Mouse (Mus musculus) hindbrain, embryonic 10.5 days (tissue): Measurements from ENCODE around the gene Il31ra. TPM values are rescaled to one million over a fixed set of nuclear protein-coding genes. Genes with fewer than 3 reads are reported as not detected.
A peak's percentile ranks its signal among the peaks of the same experiment; 100 is the strongest.

Experiments used
- DNase-seq: peaks from one replicate; pipeline ENCODE4 v3.0.0-alpha.2; 2017; ENCODE audit warnings: low spot score
- H3K27ac ChIP-seq: fragments of 300-500 bp; sonication (generic); 2 replicates; pipeline ENCODE4 v1.5.1; 2016; ENCODE audit warnings: mild to moderate bottlenecking, moderate library complexity
- H3K27me3 ChIP-seq: fragments of 300-500 bp; sonication (generic); 2 replicates; pipeline ENCODE4 v1.6.1; 2016; ENCODE audit warnings: mild to moderate bottlenecking; ENCODE audit not compliant: poor library complexity, insufficient read depth, severe bottlenecking
- H3K36me3 ChIP-seq: fragments of 300-500 bp; sonication (generic); 2 replicates; pipeline ENCODE4 v1.6.1; 2016; ENCODE audit warnings: mild to moderate bottlenecking, moderate library complexity
- H3K4me1 ChIP-seq: fragments of 300-500 bp; sonication (generic); replicated peaks from 2 replicates; pipeline ENCODE4 v1.6.1; 2016; ENCODE audit warnings: mild to moderate bottlenecking
- H3K4me3 ChIP-seq: fragments of 300-500 bp; sonication (generic); 2 replicates; pipeline ENCODE4 v1.5.1; 2016; ENCODE audit warnings: mild to moderate bottlenecking, moderate library complexity
- H3K9me3 ChIP-seq: fragments of 300-500 bp; sonication (generic); 2 replicates; pipeline ENCODE4 v1.6.1; 2016; ENCODE audit warnings: mild to moderate bottlenecking, moderate library complexity
- whole genome bisulfite sequencing: fragments of 180-500 bp; shearing (Covaris S2); methylation state at CpG from one replicate; pipeline ENCODE4 v1.1.7; 2016; 5-methylcytosine and 5-hydroxymethylcytosine counted together
- polyA plus RNA-seq: library from polyadenylated mRNA; unstranded; fragments of >200 nt; fragmentation: Nextera tagmentation; extraction: Ambion mirVana; gene quantifications from 2 replicates; pipeline ENCODE4 v1.2.1, GENCODE M21; 2016

Il31ra gene
- polyA plus RNA-seq, 1 experiment from 2014 or later: not detected

DNA sequence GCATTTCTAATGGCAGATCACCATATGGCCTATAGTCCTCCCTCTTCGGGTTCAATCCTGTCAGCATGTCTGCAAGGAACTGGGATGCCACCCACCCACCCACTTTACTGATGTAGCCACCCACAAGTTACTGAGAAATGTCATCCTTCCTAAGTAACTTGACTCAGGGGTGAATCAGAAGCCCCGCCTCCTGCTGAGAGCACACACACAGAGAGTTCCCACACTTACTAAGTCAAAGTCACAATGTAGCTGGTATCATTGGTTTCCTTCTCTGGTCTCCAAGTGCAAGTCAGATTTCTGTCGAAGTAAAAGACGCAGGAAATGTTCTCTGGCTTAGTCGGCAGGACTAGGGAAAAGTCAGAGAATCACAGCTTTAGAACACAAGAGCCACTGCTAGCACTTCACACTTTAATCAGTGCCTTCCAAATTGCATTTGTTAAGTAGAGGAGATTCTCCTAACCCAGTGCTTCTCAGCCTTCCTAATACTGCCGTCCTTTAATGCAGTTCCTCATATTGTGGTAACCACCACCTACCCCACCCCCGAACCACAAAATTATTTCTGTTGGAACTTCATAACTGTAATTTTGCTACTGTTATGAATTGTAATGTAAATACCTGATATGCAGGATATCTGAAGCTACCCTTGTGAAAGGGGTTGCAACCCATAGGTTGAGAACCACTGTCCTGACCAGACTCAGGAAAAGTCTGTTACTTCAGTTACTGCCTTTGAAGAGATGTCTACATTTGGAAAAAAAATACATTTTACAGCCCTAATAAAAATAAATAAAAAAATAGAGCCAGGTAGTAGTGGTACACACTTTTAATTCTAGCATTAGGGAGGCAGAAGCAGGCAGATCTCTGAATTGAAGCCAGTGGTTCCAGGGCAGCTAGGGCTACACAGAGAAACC lies 42.3 kb downstream of the Il31ra start:
- WGBS: 90% methylated on average over 7 of the region's 7 CpGs

DNA sequence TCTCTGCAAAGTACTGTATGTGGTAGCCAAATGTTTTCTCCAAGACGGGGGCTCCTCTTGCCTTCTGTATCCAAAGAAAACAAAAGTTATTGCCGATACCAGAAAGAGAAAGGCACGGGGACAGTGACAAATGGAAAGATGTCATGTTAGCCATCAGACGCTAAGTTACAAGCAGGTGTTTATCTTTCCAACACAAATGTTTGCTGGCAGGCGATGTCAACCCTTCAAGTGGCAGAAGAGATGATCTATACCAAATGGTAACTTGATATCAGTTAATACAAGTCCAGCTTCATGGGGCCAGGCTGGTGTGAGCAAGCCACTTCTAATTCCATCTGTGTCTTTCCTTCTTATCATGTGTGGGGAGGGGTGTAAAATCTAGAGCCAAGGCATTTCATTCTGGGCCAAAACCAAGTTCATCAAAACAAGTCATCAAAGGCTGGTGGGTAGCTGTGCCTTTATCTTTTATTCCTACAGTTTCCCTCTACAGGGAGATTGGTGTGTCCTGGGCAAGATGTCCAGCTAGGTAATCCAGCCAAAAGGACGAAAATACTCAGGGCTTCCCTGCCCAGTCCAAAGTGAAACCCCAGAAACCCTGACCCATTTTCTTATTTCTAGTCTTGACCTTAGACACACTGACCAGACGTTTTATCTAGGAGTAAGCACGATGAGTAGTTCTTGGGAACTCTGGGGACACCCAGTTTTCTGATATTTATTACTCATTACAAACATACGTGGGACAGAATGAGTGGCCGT lies 52.8 kb downstream of the Il31ra start:
- 81% methylated on average over 10 of the region's 10 CpGs for WGBS
- Histone ChIP-seq H3K36me3 (no peaks in the 10 kb centered on the region), H3K27me3 (no peaks in the 10 kb centered on the region), H3K4me3 (no peak overlapping the region), H3K9me3 (no peaks in the 10 kb centered on the region), H3K27ac (no peak overlapping the region), H3K4me1 (peaks cover 5% of the 10 kb centered on the region; the same call in 1 of the 2 replicates)
- DNase-seq: no peak

More for the DNA sequence above, 42.3 kb downstream of the Il31ra start:
- Histone ChIP-seq H3K27ac (no peak overlapping the region), H3K4me3 (no peak overlapping the region), H3K4me1 (no peaks in the 10 kb centered on the region), H3K36me3 (no peaks in the 10 kb centered on the region), H3K27me3 (no peaks in the 10 kb centered on the region), H3K9me3 (no peaks in the 10 kb centered on the region)
- DNase-seq: no peak

DNA sequence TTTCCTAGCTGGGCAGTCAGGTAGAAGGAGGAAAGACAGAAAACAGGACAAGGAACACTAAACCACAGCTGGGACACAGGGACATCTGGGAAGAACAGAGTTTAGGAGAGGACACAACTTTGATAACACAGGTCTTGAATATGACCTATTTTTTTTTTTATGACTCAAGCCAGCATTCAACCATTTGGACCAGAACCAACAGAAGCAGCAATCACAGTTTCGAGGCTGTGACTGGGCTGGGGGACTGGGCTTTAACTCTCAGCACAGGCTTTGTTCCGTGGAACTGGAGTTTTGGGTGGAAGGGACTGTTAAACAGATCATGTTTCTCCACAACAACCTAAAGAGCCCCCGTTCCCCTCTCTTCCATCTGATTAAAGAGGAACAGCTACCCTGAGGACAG lies 53.5 kb downstream of the Il31ra start:
- Histone ChIP-seq H3K9me3 (no peaks in the 10 kb centered on the region), H3K4me1 (peaks cover 5% of the 10 kb centered on the region; the same call in 1 of the 2 replicates), H3K36me3 (no peaks in the 10 kb centered on the region), H3K27me3 (no peaks in the 10 kb centered on the region), H3K27ac (no peak overlapping the region), H3K4me3 (no peak overlapping the region)
- no peak for DNase-seq
- 67% methylated on average over 3 of the region's 3 CpGs for WGBS

DNA sequence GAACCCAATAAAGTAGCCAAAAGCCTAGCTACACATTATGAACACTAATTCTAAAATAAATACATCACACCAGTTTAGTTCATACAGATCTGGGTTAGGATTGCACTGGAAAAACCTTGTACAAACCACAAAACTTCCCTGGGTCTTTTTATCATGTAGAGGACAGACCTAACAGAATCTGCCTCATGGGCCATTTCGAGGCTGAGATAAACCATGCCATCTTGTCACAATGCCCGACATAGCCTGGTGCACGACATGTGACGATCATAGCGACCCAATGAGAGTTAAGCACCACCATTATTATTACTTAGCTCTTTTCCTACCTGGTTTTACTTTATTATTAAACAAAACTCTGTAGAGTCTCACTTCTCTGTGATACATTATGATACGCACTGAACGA lies 57.1 kb downstream of the Il31ra start:
- Histone ChIP-seq H3K9me3 (no peaks in the 10 kb centered on the region), H3K36me3 (no peaks in the 10 kb centered on the region), H3K27ac (no peak overlapping the region), H3K4me3 (no peak overlapping the region), H3K27me3 (no peaks in the 10 kb centered on the region), H3K4me1 (peaks cover 5% of the 10 kb centered on the region; the same call in 1 of the 2 replicates)
- DNase-seq: no peak
- WGBS: 94% methylated on average over 7 of the region's 7 CpGs

DNA sequence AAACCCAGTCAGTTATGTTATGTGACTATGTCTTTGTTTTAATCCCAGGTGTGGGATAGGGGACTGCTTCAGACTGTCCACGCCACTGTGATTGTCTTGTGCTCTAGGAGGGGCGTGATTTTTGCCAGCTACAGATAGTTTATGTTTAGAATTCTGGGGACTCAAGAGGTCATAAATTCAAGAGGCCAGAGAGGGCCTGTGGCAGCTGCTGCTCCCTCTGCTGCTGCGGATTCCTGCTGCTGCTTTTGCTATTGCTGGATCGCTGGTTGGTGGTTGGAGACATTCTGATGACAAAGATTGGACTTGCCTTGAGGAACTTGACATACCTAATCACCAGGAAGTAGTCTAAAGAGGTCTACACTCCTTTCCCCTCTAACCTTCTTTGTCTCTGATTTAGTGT lies 57.5 kb downstream of the Il31ra start:
- Histone ChIP-seq H3K27ac (no peak overlapping the region), H3K9me3 (no peaks in the 10 kb centered on the region), H3K4me1 (peaks cover 5% of the 10 kb centered on the region; the same call in 1 of the 2 replicates), H3K27me3 (no peaks in the 10 kb centered on the region), H3K4me3 (no peak overlapping the region), H3K36me3 (no peaks in the 10 kb centered on the region)
- no peak for DNase-seq
- WGBS: 84% methylated on average over 4 of the region's 4 CpGs

DNA sequence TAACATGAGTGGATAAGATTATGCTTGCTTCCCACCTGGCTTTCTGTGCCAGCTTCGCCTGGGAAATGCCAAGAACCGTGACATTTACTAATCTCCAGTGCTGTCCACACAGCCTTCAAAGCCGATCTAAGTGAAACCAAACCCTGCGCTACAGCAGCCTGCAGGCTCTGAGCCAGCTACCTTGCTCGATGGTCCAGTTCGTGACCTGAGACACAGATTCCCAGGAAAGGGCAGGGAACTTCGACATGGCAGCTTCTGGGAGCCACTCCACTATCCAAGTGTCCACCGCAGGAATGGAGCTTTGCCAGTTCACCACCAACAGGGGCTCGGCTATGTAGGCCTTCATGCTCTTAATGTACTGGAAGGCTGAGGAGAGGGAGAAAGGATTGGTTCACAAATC lies 60.6 kb downstream of the Il31ra start:
- H3K4me3 ChIP-seq: no peak overlapping the region
- H3K9me3 ChIP-seq: no peaks in the 10 kb centered on the region
- no peaks in the 10 kb centered on the region for H3K27me3 ChIP-seq
- no peak overlapping the region for H3K27ac ChIP-seq
- 84% methylated on average over 9 of the region's 9 CpGs for WGBS
- DNase-seq: no peak
- H3K36me3 ChIP-seq: no peaks in the 10 kb centered on the region
- no peaks in the 10 kb centered on the region; the same call in 1 of the 2 replicates for H3K4me1 ChIP-seq

DNA sequence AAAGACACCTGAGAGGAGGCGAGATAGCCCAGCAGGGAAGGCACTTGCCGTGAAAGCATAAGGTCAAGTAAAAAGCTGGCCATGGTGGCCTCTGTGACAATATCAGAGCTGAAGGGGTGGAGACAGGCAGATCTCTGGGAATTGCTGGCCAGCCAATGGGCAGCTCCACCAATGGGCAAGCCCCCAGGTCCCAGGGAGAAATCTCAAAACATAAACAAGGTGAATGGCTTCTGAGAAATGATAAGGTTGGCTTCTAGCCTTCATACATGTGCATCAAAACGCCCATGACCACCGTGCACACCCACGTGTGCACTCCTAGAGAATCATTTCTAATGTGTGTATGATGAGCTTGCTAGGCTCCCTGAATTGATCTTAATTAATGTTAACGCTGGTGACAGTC lies 61.9 kb downstream of the Il31ra start:
- H3K27me3 ChIP-seq: no peaks in the 10 kb centered on the region
- no peak for DNase-seq

DNA sequence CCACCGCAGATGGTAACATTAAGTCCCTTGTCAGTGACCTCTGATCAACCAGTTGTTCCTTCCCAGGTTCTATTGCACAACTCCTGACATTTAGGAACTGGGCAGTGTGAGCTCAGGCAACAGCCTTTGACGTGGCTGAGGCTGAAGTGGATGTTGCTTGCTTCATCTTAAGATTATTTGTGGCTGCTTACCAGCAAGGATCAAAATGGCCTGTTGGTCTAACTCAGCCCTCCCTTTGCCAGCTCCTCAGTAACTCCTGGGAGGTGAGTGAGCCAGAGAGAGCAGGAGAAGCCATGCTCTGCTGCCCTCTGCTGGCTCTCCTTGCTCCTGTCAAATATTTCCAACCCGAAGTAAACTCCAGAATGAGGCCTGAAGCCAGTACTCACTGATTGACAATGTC lies 64.3 kb downstream of the Il31ra start:
- Histone ChIP-seq H3K27me3 (no peaks in the 10 kb centered on the region), H3K27ac (no peak overlapping the region), H3K4me1 (no peaks in the 10 kb centered on the region), H3K9me3 (no peaks in the 10 kb centered on the region), H3K36me3 (no peaks in the 10 kb centered on the region), H3K4me3 (no peak overlapping the region)
- 40% methylated on average over 3 of the region's 3 CpGs for WGBS
- peak; percentile 74 for DNase-seq

More for the DNA sequence above, 61.9 kb downstream of the Il31ra start:
- no peaks in the 10 kb centered on the region for H3K36me3 ChIP-seq
- H3K4me1 ChIP-seq: no peaks in the 10 kb centered on the region
- no peak overlapping the region for H3K4me3 ChIP-seq
- no peak overlapping the region for H3K27ac ChIP-seq
- WGBS: 87% methylated on average over 6 of the region's 6 CpGs
- H3K9me3 ChIP-seq: no peaks in the 10 kb centered on the region

DNA sequence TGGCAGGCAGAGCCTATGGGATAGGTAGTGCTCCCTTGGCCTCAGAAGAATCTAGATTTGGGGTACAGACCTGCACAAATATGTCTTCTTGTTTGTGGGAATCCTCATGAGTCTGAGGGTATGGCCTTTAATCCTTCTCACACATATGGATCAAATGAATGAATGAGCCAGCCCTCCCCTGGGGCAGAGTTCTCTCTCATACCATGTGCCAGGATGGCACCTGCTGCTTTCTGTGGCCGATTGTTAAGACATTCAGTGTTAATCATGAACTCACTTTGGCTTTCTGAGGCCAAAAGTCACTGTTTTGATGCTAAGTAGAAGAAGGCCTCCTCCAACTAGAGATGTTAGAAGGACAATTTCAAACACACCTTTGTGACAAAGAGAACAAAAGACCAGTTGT lies 67.0 kb downstream of the Il31ra start:
- 52% methylated on average over 1 of the region's 1 CpGs for WGBS
- H3K27me3 ChIP-seq: no peaks in the 10 kb centered on the region
- H3K36me3 ChIP-seq: no peaks in the 10 kb centered on the region
- no peak overlapping the region for H3K4me3 ChIP-seq
- DNase-seq: no peak
- H3K9me3 ChIP-seq: no peaks in the 10 kb centered on the region
- H3K27ac ChIP-seq: no peak overlapping the region
- H3K4me1 ChIP-seq: 0 out of 2 replicates have a peak, but pooled peaks cover 2% of the 10 kb centered on the region

DNA sequence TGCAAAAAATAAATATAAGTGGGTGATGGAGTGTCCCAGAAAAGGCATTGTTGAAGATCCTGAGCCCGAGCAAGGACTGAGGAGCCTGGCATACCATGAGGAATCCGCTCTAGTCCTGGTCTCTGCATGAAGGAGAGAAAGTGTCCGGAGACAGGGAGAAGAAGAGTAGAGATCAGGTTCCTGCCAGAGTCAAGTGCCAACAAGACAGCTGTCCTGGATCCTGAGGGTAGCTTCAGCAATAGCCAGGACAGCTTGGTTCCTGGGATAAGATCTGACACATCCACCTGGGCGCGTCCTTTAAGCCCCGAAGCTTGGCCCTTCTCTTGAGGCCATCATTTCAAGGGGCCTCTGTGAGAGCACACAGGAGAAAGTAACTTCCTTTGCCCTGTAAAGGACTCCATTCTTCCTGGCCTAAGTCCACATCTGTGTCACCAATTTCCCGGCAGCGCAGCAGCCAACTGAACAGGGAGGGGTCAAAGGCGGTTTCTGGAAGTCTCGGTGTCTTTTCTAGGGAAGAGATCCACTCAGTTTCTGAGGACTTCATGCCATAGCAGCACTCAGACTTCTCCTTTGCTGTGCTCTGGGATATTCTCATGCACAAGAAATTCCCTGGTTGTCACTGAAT lies 70.7 kb downstream of the Il31ra start:
- 93% methylated on average over 10 of the region's 10 CpGs for whole genome bisulfite sequencing
- Histone ChIP-seq H3K4me1 (0 out of 2 replicates have a peak, but pooled peaks cover 4% of the 10 kb centered on the region), H3K36me3 (no peaks in the 10 kb centered on the region), H3K4me3 (no peak overlapping the region), H3K9me3 (peaks cover 2% of the 10 kb centered on the region; the same call in 1 of the 2 replicates), H3K27ac (no peak overlapping the region), H3K27me3 (no peaks in the 10 kb centered on the region)
- DNase-seq: no peak

DNA sequence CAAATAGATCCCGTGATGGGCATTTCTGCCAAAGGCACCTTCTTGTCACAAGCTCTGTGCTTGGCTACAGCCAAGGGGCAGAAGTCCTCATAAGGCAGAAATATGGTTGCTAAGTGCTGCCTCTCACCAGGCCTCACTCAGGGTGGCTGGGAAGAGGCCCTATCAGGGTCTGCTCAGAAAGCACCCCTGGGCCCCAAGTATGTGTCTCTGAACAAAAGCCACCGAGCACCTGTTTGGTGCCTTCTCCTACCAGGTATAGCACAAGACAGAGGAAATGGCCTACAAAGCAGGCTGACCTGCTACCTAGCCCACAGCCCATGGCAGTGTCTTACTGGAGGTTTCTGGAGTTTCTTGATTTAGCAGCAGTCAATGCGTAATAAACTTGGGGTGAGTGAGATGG lies 71.3 kb downstream of the Il31ra start:
- no peak for DNase-seq
- no peak overlapping the region for H3K27ac ChIP-seq
- H3K36me3 ChIP-seq: no peaks in the 10 kb centered on the region
- H3K27me3 ChIP-seq: no peaks in the 10 kb centered on the region
- 0 out of 2 replicates have a peak, but pooled peaks cover 4% of the 10 kb centered on the region for H3K4me1 ChIP-seq
- 83% methylated on average over 3 of the region's 3 CpGs for WGBS
- H3K4me3 ChIP-seq: no peak overlapping the region
- peaks cover 7% of the 10 kb centered on the region; the same call in 1 of the 2 replicates for H3K9me3 ChIP-seq

DNA sequence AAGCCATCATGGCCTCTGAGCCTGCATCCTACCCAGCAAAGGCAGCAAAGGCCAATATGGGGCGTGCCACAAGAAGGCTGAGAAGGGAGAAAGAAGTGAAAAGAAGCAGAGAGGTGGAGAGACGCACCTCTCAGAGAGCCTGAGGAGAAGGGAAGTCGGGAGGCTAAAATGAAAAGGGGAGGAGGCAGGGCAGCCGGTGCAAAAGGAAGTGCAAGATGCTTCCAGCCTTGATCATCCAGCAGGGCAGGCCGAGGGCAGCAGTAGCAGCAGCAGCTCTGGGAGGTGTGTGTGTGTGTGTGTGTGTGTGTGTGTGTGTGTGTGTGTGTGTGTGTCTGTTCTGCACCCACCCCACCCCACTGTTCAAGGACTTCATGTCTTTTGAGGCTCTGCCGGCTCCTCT lies 71.9 kb downstream of the Il31ra start:
- no peaks in the 10 kb centered on the region for H3K27me3 ChIP-seq
- H3K9me3 ChIP-seq: peaks cover 9% of the 10 kb centered on the region; the same call in 1 of the 2 replicates
- H3K27ac ChIP-seq: no peak overlapping the region
- no peaks in the 10 kb centered on the region for H3K36me3 ChIP-seq
- H3K4me3 ChIP-seq: no peak overlapping the region
- H3K4me1 ChIP-seq: 0 out of 2 replicates have a peak, but pooled peaks cover 4% of the 10 kb centered on the region
- no peak for DNase-seq
- WGBS: 68% methylated on average over 6 of the region's 6 CpGs
